Mouse (Mus musculus) lung, embryonic 15.5 days (tissue): ENCODE results near the gene Mnd1. TPM values are rescaled to one million over a fixed set of nuclear protein-coding genes. Genes with fewer than 3 reads are reported as not detected.

Source experiments
- ATAC-seq: fragments of 200-750 bp; cut with Nextera tagmentation; 2 replicates; pipeline ENCODE4 v1.8.0; 2017; ENCODE audit warnings: moderate number of reproducible peaks, borderline replicate concordance; ENCODE audit not compliant: low FRiP score, low TSS enrichment; ENCODE audit errors: extremely low read depth
- H3K27ac ChIP-seq: fragments of 300-500 bp; sonication (generic); 2 replicates; pipeline ENCODE4 v1.5.1; 2015; ENCODE audit warnings: moderate library complexity, mild to moderate bottlenecking, inconsistent platforms
- H3K27me3 ChIP-seq: fragments of 300-500 bp; sonication (generic); 2 replicates; pipeline ENCODE4 v1.6.1; 2015; ENCODE audit warnings: inconsistent platforms
- H3K36me3 ChIP-seq: fragments of 300-500 bp; sonication (generic); 2 replicates; pipeline ENCODE4 v1.6.1; 2015; ENCODE audit warnings: inconsistent platforms
- H3K4me1 ChIP-seq: fragments of 300-500 bp; sonication (generic); 2 replicates; pipeline ENCODE4 v1.6.1; 2015; ENCODE audit warnings: inconsistent platforms
- H3K4me2 ChIP-seq: fragments of 300-500 bp; sonication (generic); 2 replicates; pipeline ENCODE4 v1.6.1; 2015; ENCODE audit warnings: inconsistent platforms, mild to moderate bottlenecking, moderate library complexity
- H3K4me3 ChIP-seq: fragments of 300-500 bp; sonication (generic); 2 replicates; pipeline ENCODE4 v1.5.1; 2015; ENCODE audit warnings: mild to moderate bottlenecking, inconsistent platforms
- H3K9ac ChIP-seq: fragments of 300-500 bp; sonication (generic); 2 replicates; pipeline ENCODE4 v1.6.1; 2015; ENCODE audit warnings: inconsistent platforms
- H3K9me3 ChIP-seq: fragments of 300-500 bp; sonication (generic); 2 replicates; pipeline ENCODE4 v1.6.1; 2016; ENCODE audit warnings: inconsistent platforms
- WGBS: fragments of 180-500 bp; shearing (Covaris S2); methylation state at CpG from one replicate; pipeline ENCODE4 v1.1.7; 2015; 5-methylcytosine and 5-hydroxymethylcytosine counted together
- polyA plus RNA-seq: library from polyadenylated mRNA; unstranded; fragments of >200 nt; fragmentation: Nextera tagmentation; extraction: Ambion mirVana; gene quantifications from 2 replicates; pipeline ENCODE4 v1.2.1, GENCODE M21; 2015

Mnd1 gene
- polyA plus RNA-seq, 1 experiment from 2014 or later = 13.0 TPM

GRCm38 (mm10) chr3:84156105-84156504 is 519 bp upstream of the Mnd1 start:
- Histone ChIP-seq H3K36me3 (no peaks in the 10 kb centered on the region), H3K9me3 (no peaks in the 10 kb centered on the region), H3K9ac (no peak overlapping the region), H3K4me1 (peaks cover 5% of the 10 kb centered on the region; the same call in 1 of the 2 replicates), H3K27me3 (no peaks in the 10 kb centered on the region), H3K4me3 (peak overlapping the region; percentile 17; the same call in 1 of the 2 replicates), H3K4me2 (peak overlapping the region; percentile 98), H3K27ac (peak overlapping the region; percentile 15; the same call in 1 of the 2 replicates)
- ATAC-seq = no peak
- WGBS = 45% methylated on average over 6 of the region's 6 CpGs

- Histone ChIP-seq H3K27me3 (no peaks in the 10 kb centered on the region), H3K27ac (peak overlapping the region; percentile 81), H3K9me3 (no peaks in the 10 kb centered on the region), H3K4me2 (peak overlapping the region; percentile 98), H3K36me3 (no peaks in the 10 kb centered on the region), H3K9ac (peak overlapping the region; percentile 80), H3K4me3 (peak overlapping the region; percentile 63), H3K4me1 (peaks cover 5% of the 10 kb centered on the region; the same call in 1 of the 2 replicates)
- ATAC-seq = peak; percentile 36
- under 1% methylated on average over 27 of the region's 27 CpGs for WGBS
These were observed 440 bp downstream of the Mnd1 start for GRCm38 (mm10) chr3:84155146-84155545.

DNA sequence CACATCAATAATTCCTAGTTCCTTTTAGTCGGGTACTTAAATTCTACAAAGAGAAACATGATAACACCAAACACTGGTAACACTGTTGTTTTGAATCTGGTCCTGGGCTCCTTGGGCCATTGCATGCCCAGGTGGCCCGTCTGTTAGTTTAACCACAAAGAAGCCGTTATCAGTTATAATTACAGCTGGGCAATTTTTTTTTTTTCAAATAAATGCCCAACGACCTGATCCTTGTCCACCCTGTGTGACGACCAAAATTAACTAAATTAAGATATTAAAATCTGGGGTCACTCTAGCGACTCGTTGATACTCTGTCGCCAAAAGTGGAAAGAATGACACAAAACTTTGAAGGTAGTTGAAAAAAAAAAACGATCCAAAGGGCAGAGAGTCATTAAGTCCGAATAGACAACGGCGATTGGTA is 855 bp downstream of the Mnd1 start:
- Histone ChIP-seq H3K36me3 (no peaks in the 10 kb centered on the region), H3K27ac (no peak overlapping the region), H3K4me2 (peak overlapping the region; percentile 98), H3K27me3 (no peaks in the 10 kb centered on the region), H3K9me3 (no peaks in the 10 kb centered on the region), H3K9ac (no peak overlapping the region), H3K4me1 (peaks cover 5% of the 10 kb centered on the region; the same call in 1 of the 2 replicates), H3K4me3 (peak overlapping the region; percentile 63)
- no peak for ATAC-seq
- 12% methylated on average over 12 of the region's 12 CpGs for WGBS

DNA sequence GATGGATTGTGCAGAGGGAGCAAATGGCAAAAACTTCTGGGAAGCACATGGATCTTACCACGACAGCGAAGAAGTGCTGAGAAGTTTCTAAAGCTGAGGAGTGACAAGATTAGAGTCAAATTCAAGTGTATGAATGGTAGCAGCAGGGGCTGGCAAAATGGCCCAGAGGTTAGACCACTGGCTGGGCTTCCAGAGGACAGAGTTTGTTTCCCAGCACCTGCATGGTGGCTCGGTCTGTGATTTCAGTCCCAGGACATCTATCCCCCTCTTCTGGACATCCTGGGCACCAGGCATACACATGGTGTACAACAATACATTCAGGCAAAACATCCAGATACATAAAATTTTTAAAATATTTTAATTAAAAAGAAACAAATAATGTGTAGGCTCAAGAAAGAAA is 5.8 kb downstream of the Mnd1 start:
- WGBS = 96% methylated on average over 3 of the region's 3 CpGs

DNA sequence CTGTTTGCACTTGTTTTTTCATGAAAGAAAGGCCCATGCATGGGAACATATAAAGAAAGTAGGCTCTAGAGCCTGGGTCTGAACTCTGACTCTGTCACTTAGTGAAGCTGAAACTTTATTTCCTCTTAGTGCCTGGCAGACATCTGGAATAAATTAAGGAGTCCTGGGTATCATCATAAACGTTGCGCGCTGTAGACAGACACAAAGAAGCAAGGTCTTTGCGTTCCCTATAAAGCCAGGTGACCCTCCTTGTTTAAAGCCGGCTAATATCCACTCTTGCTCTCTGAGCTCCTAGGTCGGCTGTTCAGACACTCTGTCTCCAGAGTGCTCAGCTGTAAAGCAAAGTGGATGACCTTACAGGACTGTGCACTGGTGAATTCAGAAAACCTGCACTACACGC is 14.6 kb downstream of the Mnd1 start:
- ATAC-seq = no peak
- Histone ChIP-seq H3K27ac (no peak overlapping the region), H3K36me3 (no peaks in the 10 kb centered on the region), H3K27me3 (no peaks in the 10 kb centered on the region), H3K4me3 (no peak overlapping the region), H3K9me3 (no peaks in the 10 kb centered on the region), H3K9ac (no peak overlapping the region), H3K4me1 (no peaks in the 10 kb centered on the region), H3K4me2 (no peak overlapping the region)
- 54% methylated on average over 7 of the region's 7 CpGs for WGBS

More for the DNA sequence above, 5.8 kb downstream of the Mnd1 start:
- H3K4me3 ChIP-seq = no peak overlapping the region
- ATAC-seq = no peak
- no peaks in the 10 kb centered on the region for H3K27me3 ChIP-seq
- H3K4me2 ChIP-seq = no peak overlapping the region
- no peaks in the 10 kb centered on the region for H3K9me3 ChIP-seq
- peaks cover 3% of the 10 kb centered on the region; the same call in 1 of the 2 replicates for H3K4me1 ChIP-seq
- no peak overlapping the region for H3K27ac ChIP-seq
- H3K9ac ChIP-seq = no peak overlapping the region
- no peaks in the 10 kb centered on the region for H3K36me3 ChIP-seq

GRCm38 (mm10) chr3:84136509-84136908 is 19.1 kb downstream of the Mnd1 start:
- no peak for ATAC-seq
- 66% methylated on average over 7 of the region's 7 CpGs for WGBS

GRCm38 (mm10) chr3:84135933-84136332 is 19.7 kb downstream of the Mnd1 start:
- no peak overlapping the region for H3K4me3 ChIP-seq
- WGBS = 34% methylated on average over 6 of the region's 6 CpGs
- no peak for ATAC-seq
- H3K27ac ChIP-seq = no peak overlapping the region
- no peak overlapping the region for H3K9ac ChIP-seq
- no peaks in the 10 kb centered on the region for H3K9me3 ChIP-seq
- no peaks in the 10 kb centered on the region for H3K36me3 ChIP-seq
- peaks cover 8% of the 10 kb centered on the region for H3K4me1 ChIP-seq
- H3K27me3 ChIP-seq = no peaks in the 10 kb centered on the region
- H3K4me2 ChIP-seq = peak overlapping the region; percentile 36; the same call in 1 of the 2 replicates

More at GRCm38 (mm10) chr3:84136509-84136908, 19.1 kb downstream of the Mnd1 start:
- H3K27me3 ChIP-seq = no peaks in the 10 kb centered on the region
- H3K27ac ChIP-seq = no peak overlapping the region
- H3K4me3 ChIP-seq = no peak overlapping the region
- no peak overlapping the region for H3K4me2 ChIP-seq
- peaks cover 3% of the 10 kb centered on the region for H3K4me1 ChIP-seq
- no peaks in the 10 kb centered on the region for H3K36me3 ChIP-seq
- H3K9ac ChIP-seq = no peak overlapping the region
- no peaks in the 10 kb centered on the region for H3K9me3 ChIP-seq

GRCm38 (mm10) chr3:84135387-84135786 is 20.2 kb downstream of the Mnd1 start:
- H3K4me3 ChIP-seq = peak overlapping the region; percentile 10; the same call in 1 of the 2 replicates
- 30% methylated on average over 9 of the region's 9 CpGs for WGBS
- no peaks in the 10 kb centered on the region for H3K36me3 ChIP-seq
- peak; percentile 80 for ATAC-seq
- H3K9ac ChIP-seq = no peak overlapping the region
- H3K4me2 ChIP-seq = peak overlapping the region; percentile 36
- no peak overlapping the region for H3K27ac ChIP-seq
- peaks cover 13% of the 10 kb centered on the region for H3K4me1 ChIP-seq
- no peaks in the 10 kb centered on the region for H3K9me3 ChIP-seq
- no peaks in the 10 kb centered on the region for H3K27me3 ChIP-seq

GRCm38 (mm10) chr3:84131369-84131768 is 24.2 kb downstream of the Mnd1 start:
- Histone ChIP-seq H3K4me1 (peaks cover 38% of the 10 kb centered on the region), H3K9me3 (no peaks in the 10 kb centered on the region), H3K27me3 (no peaks in the 10 kb centered on the region), H3K9ac (no peak overlapping the region), H3K36me3 (no peaks in the 10 kb centered on the region), H3K4me3 (no peak overlapping the region), H3K27ac (peak overlapping the region; percentile 78), H3K4me2 (no peak overlapping the region)
- ATAC-seq = peak; percentile 61; the same call in 1 of the 2 replicates
- WGBS = 40% methylated on average over 3 of the region's 3 CpGs

GRCm38 (mm10) chr3:84130776-84131175 is 24.8 kb downstream of the Mnd1 start:
- H3K27ac ChIP-seq = peak overlapping the region; percentile 78

DNA sequence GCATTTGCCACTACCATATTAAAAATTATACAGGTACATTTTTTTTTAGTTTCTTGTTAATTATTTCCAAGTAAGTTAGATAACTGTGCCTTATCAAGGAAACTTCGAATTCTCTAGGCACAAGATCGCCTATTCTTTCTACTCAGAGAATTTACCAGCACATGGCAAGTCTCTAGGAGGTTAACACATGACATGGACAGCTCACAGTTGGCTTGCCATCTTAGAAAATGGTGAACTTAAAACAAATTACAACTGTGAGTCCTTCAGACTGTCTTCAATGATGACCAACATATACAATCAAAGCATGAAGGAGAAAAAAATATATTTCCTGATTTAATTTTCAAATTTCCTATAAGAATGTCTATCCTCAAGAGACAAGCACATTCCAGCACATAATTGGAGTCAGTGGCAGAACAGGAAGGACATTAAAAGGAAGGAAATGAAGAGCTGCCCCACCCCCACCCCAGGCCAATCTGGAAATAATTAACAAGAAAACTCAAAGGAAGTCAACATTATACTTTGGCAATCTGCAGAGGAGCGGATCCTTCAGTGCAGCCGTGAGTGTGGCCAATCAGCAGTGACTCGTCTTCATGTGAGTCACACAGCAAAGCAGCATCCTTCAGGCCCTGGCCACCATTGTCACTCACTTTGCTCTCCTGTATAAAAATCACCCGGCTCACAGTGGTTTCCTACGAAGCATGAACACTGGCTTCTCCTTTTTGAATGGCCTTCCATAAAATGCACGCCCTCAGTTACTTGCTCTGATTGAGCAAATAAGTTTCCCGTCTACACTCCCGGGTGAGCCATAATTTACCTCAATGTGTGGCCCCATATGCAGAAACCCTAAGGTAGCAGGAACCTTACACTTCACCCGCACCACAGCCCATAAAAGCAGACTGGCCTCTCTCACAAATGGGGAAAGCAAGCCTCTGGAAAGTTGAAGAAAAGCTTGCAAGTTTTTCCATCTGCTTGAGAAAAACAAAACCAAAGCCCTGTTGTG is 26.4 kb downstream of the Mnd1 start:
- Histone ChIP-seq H3K4me3 (no peak overlapping the region), H3K36me3 (no peaks in the 10 kb centered on the region), H3K4me2 (no peak overlapping the region), H3K9me3 (no peaks in the 10 kb centered on the region), H3K27me3 (no peaks in the 10 kb centered on the region), H3K27ac (peak overlapping the region; percentile 62), H3K4me1 (peaks cover 54% of the 10 kb centered on the region), H3K9ac (no peak overlapping the region)
- ATAC-seq = 0 out of 2 replicates have a peak, but pooled peaks have one; percentile 8
- 50% methylated on average over 11 of the region's 11 CpGs for WGBS

More at GRCm38 (mm10) chr3:84130776-84131175, 24.8 kb downstream of the Mnd1 start:
- no peaks in the 10 kb centered on the region for H3K27me3 ChIP-seq
- 19% methylated on average over 5 of the region's 5 CpGs for WGBS
- H3K4me2 ChIP-seq = no peak overlapping the region
- H3K36me3 ChIP-seq = no peaks in the 10 kb centered on the region
- no peak overlapping the region for H3K4me3 ChIP-seq
- ATAC-seq = peak; percentile 85
- H3K9me3 ChIP-seq = no peaks in the 10 kb centered on the region
- H3K9ac ChIP-seq = no peak overlapping the region
- H3K4me1 ChIP-seq = peaks cover 44% of the 10 kb centered on the region

GRCm38 (mm10) chr3:84127431-84127830 is 28.2 kb downstream of the Mnd1 start:
- H3K9ac ChIP-seq = no peak overlapping the region
- no peaks in the 10 kb centered on the region for H3K27me3 ChIP-seq
- H3K4me1 ChIP-seq = peaks cover 61% of the 10 kb centered on the region
- no peak overlapping the region for H3K27ac ChIP-seq
- H3K36me3 ChIP-seq = no peaks in the 10 kb centered on the region
- 55% methylated on average over 2 of the region's 2 CpGs for WGBS
- H3K9me3 ChIP-seq = no peaks in the 10 kb centered on the region
- H3K4me3 ChIP-seq = no peak overlapping the region
- no peak overlapping the region for H3K4me2 ChIP-seq
- no peak for ATAC-seq
